Mouse (Mus musculus): ENCODE measurements around the gene Zfp148.

GRCm38 (mm10) chr16:33461416-33461815 is 80.8 kb downstream of the Zfp148 start:
- no peak for TF ChIP-seq POLR2A (IDR thresholded peaks at IDR 0.05; ENCODE audit: borderline replicate concordance, low read depth, low read length)
- no peak for TF ChIP-seq CTCF (IDR thresholded peaks at IDR 0.05; ENCODE audit: low read depth, low read length)

All from bone marrow macrophage, adult 2 months (primary cell).